Mouse (Mus musculus): ENCODE measurements around the gene Dnajc7. TPM values are rescaled to one million over a fixed set of nuclear protein-coding genes. Genes with fewer than 3 reads are reported as not detected.
A peak's percentile ranks its signal among the peaks of the same experiment; 100 is the strongest.

Gene Dnajc7
- polyA plus RNA-seq, 1 experiment = 89.7 TPM

GRCm38 (mm10) chr11:100579116-100579799 is 40.7 kb downstream of the Dnajc7 start:
- TF ChIP-seq USF1 (IDR thresholded peaks at IDR 0.05; ENCODE audit: low read depth) (no peak), MYOG (IDR thresholded peaks at IDR 0.05; ENCODE audit: control insufficient read depth, extremely low read depth, insufficient read length) (no peak), CTCF (IDR thresholded peaks at IDR 0.05; ENCODE audit: control insufficient read depth, insufficient read depth, insufficient read length) (no peak), MYOD1 (IDR thresholded peaks at IDR 0.05; ENCODE audit: control insufficient read depth, insufficient read length, low read depth) (no peak), FOSL1 (IDR thresholded peaks at IDR 0.05; ENCODE audit: insufficient read depth, low read length, poor library complexity, severe bottlenecking) (no peak), CEBPB (IDR thresholded peaks at IDR 0.05; ENCODE audit: low read depth) (no peak), MAX (IDR thresholded peaks at IDR 0.05) (no peak)
- Histone ChIP-seq H3K79me3 (ENCODE audit: low read depth) (peaks cover 2% of the 10 kb centered on the region), H3K79me2 (ENCODE audit: control insufficient read depth, insufficient read depth) (no peaks in the 10 kb centered on the region), H3ac (ENCODE audit: control insufficient read depth, insufficient read length, low read depth) (no peak overlapping the region), H3K27me3 (ENCODE audit: control insufficient read depth, insufficient read depth, insufficient read length) (no peaks in the 10 kb centered on the region), H3K36me3 (ENCODE audit: control insufficient read depth, insufficient read depth) (peaks cover 50% of the 10 kb centered on the region), H3K4me3 (ENCODE audit: insufficient read depth, poor library complexity, severe bottlenecking) (no peak overlapping the region)

- no peak overlapping the region for H3K4me3 ChIP-seq (ENCODE audit: insufficient read depth, poor library complexity, severe bottlenecking)
- no peak for TF ChIP-seq MYOD1 (IDR thresholded peaks at IDR 0.05; ENCODE audit: control insufficient read depth, insufficient read length, low read depth)
- TF ChIP-seq FOSL1 (IDR thresholded peaks at IDR 0.05; ENCODE audit: insufficient read depth, low read length, poor library complexity, severe bottlenecking) = no peak
- no peak for TF ChIP-seq USF1 (IDR thresholded peaks at IDR 0.05; ENCODE audit: low read depth)
- TF ChIP-seq CEBPB (IDR thresholded peaks at IDR 0.05; ENCODE audit: low read depth) = no peak
- TF ChIP-seq MYOG (IDR thresholded peaks at IDR 0.05; ENCODE audit: control insufficient read depth, extremely low read depth, insufficient read length) = no peak
- no peak for TF ChIP-seq MAX (IDR thresholded peaks at IDR 0.05)
- no peak for TF ChIP-seq CTCF (IDR thresholded peaks at IDR 0.05; ENCODE audit: control insufficient read depth, insufficient read depth, insufficient read length)
- no peaks in the 10 kb centered on the region for H3K79me2 ChIP-seq (ENCODE audit: control insufficient read depth, insufficient read depth)
- peaks cover 2% of the 10 kb centered on the region for H3K79me3 ChIP-seq (ENCODE audit: low read depth)
- H3K36me3 ChIP-seq (ENCODE audit: control insufficient read depth, insufficient read depth) = peaks cover 38% of the 10 kb centered on the region
- no peaks in the 10 kb centered on the region for H3K27me3 ChIP-seq (ENCODE audit: control insufficient read depth, insufficient read depth, insufficient read length)
- no peak overlapping the region for H3ac ChIP-seq (ENCODE audit: control insufficient read depth, insufficient read length, low read depth)
Measured at GRCm38 (mm10) chr11:100577852-100578599, 41.9 kb downstream of the Dnajc7 start.

GRCm38 (mm10) chr11:100576256-100576655 is 43.7 kb downstream of the Dnajc7 start:
- H3K79me3 ChIP-seq (ENCODE audit: low read depth) = no peaks in the 10 kb centered on the region

GRCm38 (mm10) chr11:100575484-100575855 is 44.5 kb downstream of the Dnajc7 start:
- H3K79me3 ChIP-seq (ENCODE audit: low read depth) = no peaks in the 10 kb centered on the region
- H3K4me3 ChIP-seq (ENCODE audit: insufficient read depth, poor library complexity, severe bottlenecking) = no peak overlapping the region
- H3ac ChIP-seq (ENCODE audit: control insufficient read depth, insufficient read length, low read depth) = peak overlapping the region; percentile 30
- peaks cover 17% of the 10 kb centered on the region for H3K36me3 ChIP-seq (ENCODE audit: control insufficient read depth, insufficient read depth)
- no peaks in the 10 kb centered on the region for H3K27me3 ChIP-seq (ENCODE audit: control insufficient read depth, insufficient read depth, insufficient read length)
- TF ChIP-seq MAX (IDR thresholded peaks at IDR 0.05) (no peak), USF1 (IDR thresholded peaks at IDR 0.05; ENCODE audit: low read depth) (no peak), FOSL1 (IDR thresholded peaks at IDR 0.05; ENCODE audit: insufficient read depth, low read length, poor library complexity, severe bottlenecking) (no peak), MYOD1 (IDR thresholded peaks at IDR 0.05; ENCODE audit: control insufficient read depth, insufficient read length, low read depth) (no peak), MYOG (IDR thresholded peaks at IDR 0.05; ENCODE audit: control insufficient read depth, extremely low read depth, insufficient read length) (no peak)
- no peaks in the 10 kb centered on the region for H3K79me2 ChIP-seq (ENCODE audit: control insufficient read depth, insufficient read depth)

More at GRCm38 (mm10) chr11:100576256-100576655, 43.7 kb downstream of the Dnajc7 start:
- Histone ChIP-seq H3K79me2 (ENCODE audit: control insufficient read depth, insufficient read depth) (no peaks in the 10 kb centered on the region), H3ac (ENCODE audit: control insufficient read depth, insufficient read length, low read depth) (no peak overlapping the region), H3K27me3 (ENCODE audit: control insufficient read depth, insufficient read depth, insufficient read length) (no peaks in the 10 kb centered on the region), H3K4me3 (ENCODE audit: insufficient read depth, poor library complexity, severe bottlenecking) (no peak overlapping the region), H3K36me3 (ENCODE audit: control insufficient read depth, insufficient read depth) (peaks cover 20% of the 10 kb centered on the region)
- TF ChIP-seq MYOD1 (IDR thresholded peaks at IDR 0.05; ENCODE audit: control insufficient read depth, insufficient read length, low read depth) (no peak), CTCF (IDR thresholded peaks at IDR 0.05; ENCODE audit: control insufficient read depth, insufficient read depth, insufficient read length) (no peak), MYOG (IDR thresholded peaks at IDR 0.05; ENCODE audit: control insufficient read depth, extremely low read depth, insufficient read length) (no peak), USF1 (IDR thresholded peaks at IDR 0.05; ENCODE audit: low read depth) (no peak), FOSL1 (IDR thresholded peaks at IDR 0.05; ENCODE audit: insufficient read depth, low read length, poor library complexity, severe bottlenecking) (no peak), CEBPB (IDR thresholded peaks at IDR 0.05; ENCODE audit: low read depth) (no peak), MAX (IDR thresholded peaks at IDR 0.05) (no peak)

- Histone ChIP-seq H3ac (ENCODE audit: control insufficient read depth, insufficient read length, low read depth) (peak within 1 kb of the TSS; percentile 89), H3K36me3 (ENCODE audit: control insufficient read depth, insufficient read depth) (peaks cover 17% of the 10 kb centered on the region), H3K79me3 (ENCODE audit: low read depth) (no peaks in the 10 kb centered on the region), H3K79me2 (ENCODE audit: control insufficient read depth, insufficient read depth) (no peaks in the 10 kb centered on the region), H3K27me3 (ENCODE audit: control insufficient read depth, insufficient read depth, insufficient read length) (no peaks in the 10 kb centered on the region), H3K4me3 (ENCODE audit: insufficient read depth, poor library complexity, severe bottlenecking) (peak within 1 kb of the TSS; percentile 40)
- TF ChIP-seq CEBPB (IDR thresholded peaks at IDR 0.05; ENCODE audit: low read depth) (no peak), MAX (IDR thresholded peaks at IDR 0.05) (no peak), USF1 (IDR thresholded peaks at IDR 0.05; ENCODE audit: low read depth) (no peak), FOSL1 (IDR thresholded peaks at IDR 0.05; ENCODE audit: insufficient read depth, low read length, poor library complexity, severe bottlenecking) (no peak), CTCF (IDR thresholded peaks at IDR 0.05; ENCODE audit: control insufficient read depth, insufficient read depth, insufficient read length) (no peak)
Measured at GRCm38 (mm10) chr11:100574708-100575483, 45.1 kb downstream of the Dnajc7 start, which contains the start of gene Cnp. Cnp (plus strand) TSS chr11:100574904.

Measured in C2C12 (cell line).